Mouse (Mus musculus) lung, postnatal 0 days (tissue): Measurements from ENCODE around the gene Fbxl17. TPM values are rescaled to one million over a fixed set of nuclear protein-coding genes. Genes with fewer than 3 reads are reported as not detected.

Experiments used
- ATAC-seq: fragments of 200-750 bp; cut with Nextera tagmentation; 2 replicates; pipeline ENCODE4 v1.8.0; 2017; ENCODE audit warnings: moderate library complexity
- DNase-seq: peaks from one replicate; pipeline ENCODE4 v3.0.0-alpha.2; 2016; ENCODE audit warnings: low spot score
- H3K27ac ChIP-seq: fragments of 300-500 bp; sonication (generic); 2 replicates; pipeline ENCODE4 v1.5.1; 2014; ENCODE audit warnings: antibody characterized with exemption, mild to moderate bottlenecking, low read length, mixed read lengths
- H3K27me3 ChIP-seq: fragments of 300-500 bp; sonication (generic); replicated peaks from 2 replicates; pipeline ENCODE4 v1.6.1; 2014; ENCODE audit warnings: low read length, mixed read lengths; ENCODE audit not compliant: insufficient read depth
- H3K36me3 ChIP-seq: fragments of 300-500 bp; sonication (generic); 2 replicates; pipeline ENCODE4 v1.6.1; 2014; ENCODE audit warnings: low read length, mixed read lengths; ENCODE audit not compliant: insufficient read depth
- H3K4me1 ChIP-seq: fragments of 300-500 bp; sonication (generic); 2 replicates; pipeline ENCODE4 v1.6.1; 2014; ENCODE audit warnings: antibody characterized with exemption, low read depth, low read length, mixed read lengths; ENCODE audit not compliant: insufficient read depth
- H3K4me2 ChIP-seq: fragments of 300-500 bp; sonication (generic); replicated peaks from 2 replicates; pipeline ENCODE4 v1.6.1; 2014; ENCODE audit warnings: low read depth, mild to moderate bottlenecking, low read length, moderate library complexity, mixed read lengths
- H3K4me3 ChIP-seq: fragments of 300-500 bp; sonication (generic); 2 replicates; pipeline ENCODE4 v1.5.1; 2014; ENCODE audit warnings: low read depth, low read length
- H3K9ac ChIP-seq: fragments of 300-500 bp; sonication (generic); replicated peaks from 2 replicates; pipeline ENCODE4 v1.6.1; 2014; ENCODE audit warnings: low read depth, mild to moderate bottlenecking
- H3K9me3 ChIP-seq: fragments of 300-500 bp; sonication (generic); 2 replicates; pipeline ENCODE4 v1.6.1; 2016; ENCODE audit warnings: low read length, mixed read lengths
- CTCF ChIP-seq: IDR thresholded peaks from 2 replicates; pipeline ENCODE4 v1.5.1; 2016; ENCODE audit warnings: antibody characterized with exemption, mild to moderate bottlenecking
- EP300 ChIP-seq: IDR thresholded peaks from 2 replicates; pipeline ENCODE4 v1.6.1; 2016; ENCODE audit warnings: antibody characterized with exemption, mild to moderate bottlenecking, control low read depth
- WGBS: fragments of 180-500 bp; shearing (Covaris S2); extraction: QIAGEN DNeasy Blood & Tissue Kit; methylation state at CpG from one replicate; pipeline ENCODE4 v1.1.7; 2014; 5-methylcytosine and 5-hydroxymethylcytosine counted together
- polyA plus RNA-seq: library from polyadenylated mRNA; unstranded; fragments of >200 nt; fragmentation: Nextera tagmentation; extraction: Ambion mirVana; gene quantifications from 2 replicates; pipeline ENCODE4 v1.2.1, GENCODE M21; 2015

Gene Fbxl17
- polyA plus RNA-seq, 1 experiment from 2014 or later = 6.9 TPM

- Histone ChIP-seq H3K4me3 (no peak overlapping the region), H3K36me3 (no peaks in the 10 kb centered on the region), H3K4me1 (no peaks in the 10 kb centered on the region), H3K9me3 (no peaks in the 10 kb centered on the region), H3K27ac (no peak overlapping the region), H3K27me3 (no peaks in the 10 kb centered on the region), H3K4me2 (no peak overlapping the region), H3K9ac (no peak overlapping the region)
- DNase-seq (no peak), ATAC-seq (no peak)
- no peak for TF ChIP-seq CTCF
- no peak for TF ChIP-seq EP300
- WGBS = 57% methylated on average over 4 of the region's 4 CpGs
Measured at GRCm38 (mm10) chr17:63279144-63279543, 220.7 kb downstream of the Fbxl17 start.

- TF ChIP-seq CTCF = no peak
- TF ChIP-seq EP300 = no peak
Measured at GRCm38 (mm10) chr17:63273353-63273752, 226.5 kb downstream of the Fbxl17 start.

DNA sequence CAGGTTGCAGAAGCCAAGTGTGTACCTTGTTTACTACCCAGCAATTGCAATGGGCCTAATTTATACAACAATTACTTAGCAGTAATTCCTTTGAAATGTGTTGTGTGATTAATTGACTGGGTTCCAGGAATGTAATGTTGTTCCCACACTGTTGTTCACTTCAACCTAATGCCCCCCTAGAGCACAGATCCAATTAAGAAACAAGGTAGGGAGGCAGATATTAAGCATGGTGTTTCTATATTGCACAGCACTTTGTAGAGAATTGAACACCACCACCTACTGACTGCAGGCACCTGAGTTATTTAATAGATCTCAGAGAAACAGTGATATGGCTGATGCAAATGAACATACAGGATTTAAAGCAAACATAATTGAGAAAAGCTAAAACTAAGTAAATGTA, 226.9 kb downstream of the Fbxl17 start:
- Histone ChIP-seq H3K36me3 (no peaks in the 10 kb centered on the region), H3K9me3 (no peaks in the 10 kb centered on the region), H3K4me2 (no peak overlapping the region), H3K9ac (no peak overlapping the region), H3K27ac (no peak overlapping the region), H3K4me1 (peaks cover 4% of the 10 kb centered on the region; the same call in 1 of the 2 replicates), H3K4me3 (no peak overlapping the region), H3K27me3 (no peaks in the 10 kb centered on the region)
- DNase-seq (no peak), ATAC-seq (no peak)
- no peak for TF ChIP-seq CTCF
- no peak for TF ChIP-seq EP300

More at GRCm38 (mm10) chr17:63273353-63273752, 226.5 kb downstream of the Fbxl17 start:
- Histone ChIP-seq H3K4me3 (no peak overlapping the region), H3K27ac (no peak overlapping the region), H3K27me3 (no peaks in the 10 kb centered on the region), H3K9ac (no peak overlapping the region), H3K36me3 (no peaks in the 10 kb centered on the region), H3K4me2 (no peak overlapping the region), H3K9me3 (no peaks in the 10 kb centered on the region), H3K4me1 (0 out of 2 replicates have a peak, but pooled peaks cover 4% of the 10 kb centered on the region)
- ATAC-seq = no peak
- WGBS = 84% methylated on average over 2 of the region's 2 CpGs
- DNase-seq = no peak

GRCm38 (mm10) chr17:63271000-63271399, 228.8 kb downstream of the Fbxl17 start:
- peak; percentile 51 for DNase-seq
- 50% methylated on average over 6 of the region's 6 CpGs for WGBS

GRCm38 (mm10) chr17:63270513-63270912, 229.3 kb downstream of the Fbxl17 start:
- ATAC-seq = no peak
- 72% methylated on average over 5 of the region's 5 CpGs for WGBS
- Histone ChIP-seq H3K4me3 (no peak overlapping the region), H3K36me3 (no peaks in the 10 kb centered on the region), H3K9me3 (no peaks in the 10 kb centered on the region), H3K9ac (no peak overlapping the region), H3K27ac (no peak overlapping the region), H3K4me1 (peaks cover 4% of the 10 kb centered on the region; the same call in 1 of the 2 replicates), H3K4me2 (no peak overlapping the region), H3K27me3 (no peaks in the 10 kb centered on the region)
- no peak for TF ChIP-seq CTCF
- TF ChIP-seq EP300 = no peak
- no peak for DNase-seq

More at GRCm38 (mm10) chr17:63271000-63271399, 228.8 kb downstream of the Fbxl17 start:
- Histone ChIP-seq H3K9me3 (no peaks in the 10 kb centered on the region), H3K4me2 (no peak overlapping the region), H3K27me3 (no peaks in the 10 kb centered on the region), H3K4me3 (no peak overlapping the region), H3K36me3 (no peaks in the 10 kb centered on the region), H3K9ac (no peak overlapping the region), H3K27ac (no peak overlapping the region), H3K4me1 (peaks cover 4% of the 10 kb centered on the region; the same call in 1 of the 2 replicates)
- no peak for ATAC-seq
- no peak for TF ChIP-seq CTCF
- TF ChIP-seq EP300 = no peak

GRCm38 (mm10) chr17:63262674-63263073, 237.1 kb downstream of the Fbxl17 start:
- Histone ChIP-seq H3K9ac (no peak overlapping the region), H3K4me3 (no peak overlapping the region), H3K4me2 (no peak overlapping the region), H3K4me1 (no peaks in the 10 kb centered on the region; the same call in 1 of the 2 replicates), H3K9me3 (no peaks in the 10 kb centered on the region), H3K36me3 (no peaks in the 10 kb centered on the region), H3K27ac (no peak overlapping the region), H3K27me3 (no peaks in the 10 kb centered on the region)
- DNase-seq (no peak), ATAC-seq (no peak)
- no peak for TF ChIP-seq EP300
- no peak for TF ChIP-seq CTCF
- WGBS = 92% methylated on average over 5 of the region's 5 CpGs

- Histone ChIP-seq H3K4me3 (no peak overlapping the region), H3K27ac (no peak overlapping the region), H3K4me2 (no peak overlapping the region), H3K9ac (no peak overlapping the region), H3K4me1 (no peaks in the 10 kb centered on the region), H3K36me3 (no peaks in the 10 kb centered on the region), H3K27me3 (no peaks in the 10 kb centered on the region), H3K9me3 (no peaks in the 10 kb centered on the region)
- WGBS = 84% methylated on average over 10 of the region's 10 CpGs
- ATAC-seq (no peak), DNase-seq (no peak)
- TF ChIP-seq EP300 (no peak), CTCF (no peak)
Measured at GRCm38 (mm10) chr17:63261508-63262141, 238.2 kb downstream of the Fbxl17 start.
